Mouse (Mus musculus): ENCODE data around the gene Oxgr1. TPM values are rescaled to one million over a fixed set of nuclear protein-coding genes. Genes with fewer than 3 reads are reported as not detected.

Oxgr1 gene
- total RNA-seq, 2 experiments from 2014 or later = not detected

DNA sequence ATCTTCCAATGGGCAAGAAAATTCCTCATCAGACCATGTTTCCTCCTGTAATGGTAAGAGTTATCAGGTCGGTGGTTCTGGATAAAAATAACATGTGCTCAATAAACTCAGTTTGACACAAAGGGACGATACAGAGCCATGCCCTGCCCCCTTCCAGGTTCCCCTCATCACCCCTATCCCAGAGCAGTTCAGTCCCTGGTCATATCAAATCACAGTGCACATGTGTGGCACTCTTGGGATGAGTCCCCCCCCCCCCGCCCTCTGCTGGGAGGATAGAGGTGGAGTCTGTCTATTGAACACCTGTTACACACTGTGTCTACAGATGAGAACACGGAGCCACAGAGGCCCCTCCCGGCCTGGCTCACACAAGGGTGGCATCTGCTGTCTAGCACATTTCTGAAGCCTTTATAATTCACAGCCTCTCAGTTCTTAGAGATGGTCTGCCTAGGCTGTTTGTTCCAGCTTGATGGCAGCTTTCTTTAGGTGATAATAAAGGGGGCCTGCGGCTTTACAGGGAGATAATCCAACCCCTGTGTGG, 61.5 kb downstream of the Oxgr1 start:
- DNase-seq = no peak

Other genes with a start within 250 kb of the Oxgr1 start
- gene Mbnl2, start 233.2 kb upstream of the Oxgr1 start, total RNA-seq (2021) = 100 to 1,000 TPM; 218 to 240 TPM

Data from heart, adult 18-20 months (tissue).